In the genomic region with DNA sequence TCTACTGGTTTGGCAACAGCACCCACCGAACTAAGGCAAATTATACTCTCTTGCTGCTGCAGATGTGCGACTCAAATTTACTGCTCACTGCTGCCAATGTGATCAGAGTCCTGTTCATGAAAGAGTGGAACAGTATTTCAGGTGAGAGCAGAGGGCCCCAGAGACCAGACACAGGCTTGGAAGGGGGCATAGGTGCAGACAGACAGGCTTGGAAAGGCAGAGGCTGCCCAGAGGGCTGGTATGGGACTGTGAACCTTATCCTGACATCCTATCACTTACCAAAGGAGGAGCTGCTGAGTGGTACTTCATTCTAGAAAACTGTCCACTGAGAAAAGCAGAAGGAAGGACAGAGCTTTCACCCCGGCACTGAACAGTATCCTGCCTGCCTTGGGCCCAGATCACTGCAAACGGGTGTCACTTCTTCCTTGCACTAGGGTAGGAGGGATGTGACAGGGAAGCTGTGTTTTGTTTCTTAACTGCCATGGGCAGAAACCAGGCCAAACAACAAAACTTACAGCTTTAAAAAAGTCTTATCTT, we compare ENCODE assay signal across 10 mouse cellular contexts. TPM values are rescaled to one million over a fixed set of nuclear protein-coding genes. Genes with fewer than 3 reads are reported as not detected.
DNase-seq lines count a peak whose midpoint lies in the region; ATAC-seq lines count a peak whose summit lies in the region.
"Had no signal": no experiment of that assay in that cellular context is flagged by ENCODE, and none has a peak within 500 bp of the region (broad histone marks: within the 10 kb centered on the region; RNA-seq: fewer than 3 reads in every experiment).

No protein-coding gene starts in this region.

- no peaks in the 10 kb centered on the region for H3K9me3 ChIP-seq in hindbrain, embryonic 10.5 days
- no peaks in the 10 kb centered on the region for H3K9me3 ChIP-seq in hindbrain, embryonic 14.5 days (ENCODE audit: control insufficient read depth, low read length)
- H3K9me3 ChIP-seq in embryonic facial prominence, embryonic 13.5 days = no peaks in the 10 kb centered on the region
- no peaks in the 10 kb centered on the region for H3K9me3 ChIP-seq in kidney, embryonic 14.5 days (ENCODE audit: control insufficient read depth, low read length)
- H3K9me3 ChIP-seq in hindbrain, embryonic 12.5 days (replicated peaks) = no peaks in the 10 kb centered on the region
- H3K9me3 ChIP-seq: liver, embryonic 12.5 days had no signal

- no peaks in the 10 kb centered on the region for H3K36me3 ChIP-seq in hindbrain, embryonic 10.5 days
- H3K36me3 ChIP-seq in hindbrain, embryonic 14.5 days (replicated peaks; ENCODE audit: control insufficient read depth, insufficient read depth) = no peaks in the 10 kb centered on the region
- 0 out of 2 replicates have a peak, but pooled peaks cover 2% of the 10 kb centered on the region for H3K36me3 ChIP-seq in embryonic facial prominence, embryonic 13.5 days
- H3K36me3 ChIP-seq in kidney, embryonic 14.5 days (ENCODE audit: control insufficient read depth, insufficient read depth, low read length) = no peaks in the 10 kb centered on the region
- no peaks in the 10 kb centered on the region for H3K36me3 ChIP-seq in hindbrain, embryonic 12.5 days
- H3K36me3 ChIP-seq: liver, embryonic 12.5 days had no signal

- DNase-seq in hindbrain, embryonic 10.5 days (ENCODE audit: low spot score) = peak; percentile 3
- no peak for DNase-seq in hindbrain, embryonic 14.5 days (ENCODE audit: low spot score)
- peak; percentile 32 for DNase-seq in B cell, adult 2 months
- no peak for DNase-seq in cerebellum, postnatal 14 days

- H3K4me2 ChIP-seq in hindbrain, embryonic 14.5 days (replicated peaks) = no peak overlapping the region
- H3K4me2 ChIP-seq in embryonic facial prominence, embryonic 13.5 days = peak overlapping the region; percentile 60
- H3K4me2 ChIP-seq in kidney, embryonic 14.5 days (replicated peaks; ENCODE audit: low read depth, low read length) = no peak overlapping the region; the same call in 1 of the 2 replicates
- H3K4me2 ChIP-seq in hindbrain, embryonic 12.5 days (replicated peaks) = no peak overlapping the region

- H3K27ac ChIP-seq in hindbrain, embryonic 10.5 days = 0 out of 2 replicates have a peak overlapping the region, but pooled peaks have one; percentile 50
- H3K27ac ChIP-seq in hindbrain, embryonic 14.5 days = no peak overlapping the region
- H3K27ac ChIP-seq in embryonic facial prominence, embryonic 13.5 days = peak overlapping the region; percentile 48
- H3K27ac ChIP-seq in kidney, embryonic 14.5 days (ENCODE audit: low read depth, low read length) = no peak overlapping the region
- H3K27ac ChIP-seq in hindbrain, embryonic 12.5 days = no peak overlapping the region
- H3K27ac ChIP-seq: liver, embryonic 12.5 days had no signal

- H3K4me3 ChIP-seq in hindbrain, embryonic 10.5 days = peak overlapping the region; percentile 40; the same call in 1 of the 2 replicates
- no peak overlapping the region for H3K4me3 ChIP-seq in hindbrain, embryonic 14.5 days (replicated peaks; ENCODE audit: low read length)
- H3K4me3 ChIP-seq in embryonic facial prominence, embryonic 13.5 days = peak overlapping the region; percentile 33
- no peak overlapping the region for H3K4me3 ChIP-seq in kidney, embryonic 14.5 days (ENCODE audit: low read length)
- no peak overlapping the region for H3K4me3 ChIP-seq in hindbrain, embryonic 12.5 days
- H3K4me3 ChIP-seq: liver, embryonic 12.5 days had no signal

- ATAC-seq in hindbrain, embryonic 14.5 days (ENCODE audit: low FRiP score) = no peak
- no peak for ATAC-seq in embryonic facial prominence, embryonic 13.5 days (ENCODE audit: insufficient number of reproducible peaks, insufficient read depth, low FRiP score, low TSS enrichment, low read depth)
- peak; percentile 72 for ATAC-seq in megakaryocyte-erythroid progenitor cell, adult 5-6 weeks (replicated peaks; ENCODE audit: low FRiP score, low TSS enrichment, poor library complexity, severe bottlenecking)
- ATAC-seq in kidney, embryonic 14.5 days (ENCODE audit: low FRiP score, low TSS enrichment) = no peak
- no peak for ATAC-seq in hindbrain, embryonic 12.5 days (ENCODE audit: low FRiP score)
- ATAC-seq: forebrain, embryonic 14.5 days; liver, embryonic 12.5 days had no signal

- WGBS in hindbrain, embryonic 10.5 days = 53% methylated on average over 4 of the region's 4 CpGs
- WGBS in hindbrain, embryonic 14.5 days = 65% methylated on average over 4 of the region's 4 CpGs
- WGBS in embryonic facial prominence, embryonic 13.5 days = 25% methylated on average over 4 of the region's 4 CpGs
- 38% methylated on average over 4 of the region's 4 CpGs for WGBS in kidney, embryonic 14.5 days
- 59% methylated on average over 4 of the region's 4 CpGs for WGBS in hindbrain, embryonic 12.5 days

- no peak overlapping the region for H3K9ac ChIP-seq in hindbrain, embryonic 14.5 days
- H3K9ac ChIP-seq in embryonic facial prominence, embryonic 13.5 days = 0 out of 2 replicates have a peak overlapping the region, but pooled peaks have one; percentile 54
- H3K9ac ChIP-seq in kidney, embryonic 14.5 days (ENCODE audit: low read depth, low read length) = no peak overlapping the region
- no peak overlapping the region; the same call in 1 of the 2 replicates for H3K9ac ChIP-seq in hindbrain, embryonic 12.5 days
- H3K9ac ChIP-seq: liver, embryonic 12.5 days had no signal

- peaks cover 22% of the 10 kb centered on the region for H3K4me1 ChIP-seq in hindbrain, embryonic 10.5 days (replicated peaks)
- peaks cover 4% of the 10 kb centered on the region; the same call in 1 of the 2 replicates for H3K4me1 ChIP-seq in hindbrain, embryonic 14.5 days (replicated peaks; ENCODE audit: control insufficient read depth, insufficient read depth, low read length)
- peaks cover 14% of the 10 kb centered on the region for H3K4me1 ChIP-seq in embryonic facial prominence, embryonic 13.5 days
- H3K4me1 ChIP-seq in kidney, embryonic 14.5 days (ENCODE audit: control insufficient read depth, insufficient read depth, low read length) = peaks cover 9% of the 10 kb centered on the region; the same call in 1 of the 2 replicates
- H3K4me1 ChIP-seq in hindbrain, embryonic 12.5 days = 0 out of 2 replicates have a peak, but pooled peaks cover 2% of the 10 kb centered on the region

- H3K27me3 ChIP-seq in hindbrain, embryonic 10.5 days (ENCODE audit: insufficient read depth, poor library complexity, severe bottlenecking) = peaks cover 5% of the 10 kb centered on the region; the same call in 1 of the 2 replicates
- H3K27me3 ChIP-seq in hindbrain, embryonic 14.5 days (ENCODE audit: control insufficient read depth, insufficient read depth, low read length) = no peaks in the 10 kb centered on the region
- no peaks in the 10 kb centered on the region for H3K27me3 ChIP-seq in embryonic facial prominence, embryonic 13.5 days
- H3K27me3 ChIP-seq in kidney, embryonic 14.5 days (ENCODE audit: control insufficient read depth, insufficient read depth, low read length) = no peaks in the 10 kb centered on the region
- H3K27me3 ChIP-seq in hindbrain, embryonic 12.5 days = no peaks in the 10 kb centered on the region
- H3K27me3 ChIP-seq: liver, embryonic 12.5 days had no signal

RNA-seq across cellular contexts. Expression of gene Fbxw10, which starts 0.9 kb away (rescaled TPM):
- 0.36 and 0.41 TPM in 2 replicates for polyA plus RNA-seq in hindbrain, embryonic 10.5 days (2016; fragmentation: Nextera tagmentation; extraction: Ambion mirVana)
- 0.25 and 0.61 TPM in 2 replicates for polyA plus RNA-seq in hindbrain, embryonic 14.5 days (2014; fragmentation: Nextera tagmentation; extraction: Ambion mirVana)
- 0.89 and 1.0 TPM in 2 replicates for polyA plus RNA-seq in embryonic facial prominence, embryonic 13.5 days (2015; fragmentation: Nextera tagmentation; extraction: Ambion mirVana)
- 2.4 TPM in 1 of 2 replicates, not detected in the other for total RNA-seq in megakaryocyte-erythroid progenitor cell, adult 5-6 weeks (2014; fragmentation: Nextera tagmentation)
- total RNA-seq in megakaryocyte-erythroid progenitor cell, adult 5-6 weeks (2017) = 0.91 and 2.3 TPM in 2 replicates
- 0.53 and 0.73 TPM in 2 replicates for polyA plus RNA-seq in kidney, embryonic 14.5 days (2014; fragmentation: Nextera tagmentation; extraction: Ambion mirVana)
- polyA plus RNA-seq in hindbrain, embryonic 12.5 days (2016; fragmentation: Nextera tagmentation; extraction: Ambion mirVana) = 0.25 and 0.40 TPM in 2 replicates

RNA-seq across cellular contexts. Expression of gene Trim16, which starts 27.7 kb away (rescaled TPM):
- 4.4 and 6.1 TPM in 2 replicates for polyA plus RNA-seq in hindbrain, embryonic 10.5 days (2016; fragmentation: Nextera tagmentation; extraction: Ambion mirVana)
- polyA plus RNA-seq in hindbrain, embryonic 14.5 days (2014; fragmentation: Nextera tagmentation; extraction: Ambion mirVana) = 7.7 and 8.8 TPM in 2 replicates
- polyA plus RNA-seq in embryonic facial prominence, embryonic 13.5 days (2015; fragmentation: Nextera tagmentation; extraction: Ambion mirVana) = 19.9 and 20.7 TPM in 2 replicates
- total RNA-seq in megakaryocyte-erythroid progenitor cell, adult 5-6 weeks (2014; fragmentation: Nextera tagmentation) = 7.5 and 9.7 TPM in 2 replicates
- 5.5 and 8.4 TPM in 2 replicates for total RNA-seq in megakaryocyte-erythroid progenitor cell, adult 5-6 weeks (2017)
- 10.5 and 18.6 TPM in 2 replicates for polyA plus RNA-seq in kidney, embryonic 14.5 days (2014; fragmentation: Nextera tagmentation; extraction: Ambion mirVana)
- 8.0 and 9.4 TPM in 2 replicates for polyA plus RNA-seq in hindbrain, embryonic 12.5 days (2016; fragmentation: Nextera tagmentation; extraction: Ambion mirVana)

RNA-seq across cellular contexts. Expression of gene Tvp23b, which starts 31.5 kb away (rescaled TPM):
- polyA plus RNA-seq in hindbrain, embryonic 10.5 days (2016; fragmentation: Nextera tagmentation; extraction: Ambion mirVana) = 44.0 and 44.4 TPM in 2 replicates
- polyA plus RNA-seq in hindbrain, embryonic 14.5 days (2014; fragmentation: Nextera tagmentation; extraction: Ambion mirVana) = 52.8 and 58.9 TPM in 2 replicates
- polyA plus RNA-seq in embryonic facial prominence, embryonic 13.5 days (2015; fragmentation: Nextera tagmentation; extraction: Ambion mirVana) = 72.7 and 76.8 TPM in 2 replicates
- 25.3 and 32.2 TPM in 2 replicates for total RNA-seq in megakaryocyte-erythroid progenitor cell, adult 5-6 weeks (2014; fragmentation: Nextera tagmentation)
- total RNA-seq in megakaryocyte-erythroid progenitor cell, adult 5-6 weeks (2017) = 47.2 and 68.9 TPM in 2 replicates
- polyA plus RNA-seq in kidney, embryonic 14.5 days (2014; fragmentation: Nextera tagmentation; extraction: Ambion mirVana) = 62.1 and 62.9 TPM in 2 replicates
- polyA plus RNA-seq in hindbrain, embryonic 12.5 days (2016; fragmentation: Nextera tagmentation; extraction: Ambion mirVana) = 49.5 and 51.7 TPM in 2 replicates

RNA-seq across cellular contexts. Expression of gene Zfp286, which starts 58.5 kb away (rescaled TPM):
- polyA plus RNA-seq in hindbrain, embryonic 10.5 days (2016; fragmentation: Nextera tagmentation; extraction: Ambion mirVana) = 23.6 and 23.7 TPM in 2 replicates
- 27.1 and 28.9 TPM in 2 replicates for polyA plus RNA-seq in hindbrain, embryonic 14.5 days (2014; fragmentation: Nextera tagmentation; extraction: Ambion mirVana)
- polyA plus RNA-seq in embryonic facial prominence, embryonic 13.5 days (2015; fragmentation: Nextera tagmentation; extraction: Ambion mirVana) = 38.4 and 39.8 TPM in 2 replicates
- 1.8 and 2.6 TPM in 2 replicates for total RNA-seq in megakaryocyte-erythroid progenitor cell, adult 5-6 weeks (2014; fragmentation: Nextera tagmentation)
- 0.57 TPM in 1 of 2 replicates, not detected in the other for total RNA-seq in megakaryocyte-erythroid progenitor cell, adult 5-6 weeks (2017)
- polyA plus RNA-seq in kidney, embryonic 14.5 days (2014; fragmentation: Nextera tagmentation; extraction: Ambion mirVana) = 19.6 and 19.7 TPM in 2 replicates
- polyA plus RNA-seq in hindbrain, embryonic 12.5 days (2016; fragmentation: Nextera tagmentation; extraction: Ambion mirVana) = 31.2 and 31.9 TPM in 2 replicates

Comparison
In these comparisons a context has a peak if more than half of its experiments do, and no peak if none do; other contexts are left out.
1. DNase-seq: peak in hindbrain, embryonic 10.5 days (single experiment) and B cell, adult 2 months (2 of 2); none in hindbrain, embryonic 14.5 days (single experiment) and cerebellum, postnatal 14 days (0 of 2).
2. H3K27ac ChIP-seq: peak in hindbrain, embryonic 10.5 days (single experiment) and embryonic facial prominence, embryonic 13.5 days (single experiment); none in hindbrain, embryonic 14.5 days (single experiment), kidney, embryonic 14.5 days (single experiment) and hindbrain, embryonic 12.5 days (single experiment).
3. H3K4me3 ChIP-seq: peak in hindbrain, embryonic 10.5 days (single experiment) and embryonic facial prominence, embryonic 13.5 days (single experiment); none in hindbrain, embryonic 14.5 days (single experiment), kidney, embryonic 14.5 days (single experiment) and hindbrain, embryonic 12.5 days (single experiment).